Mouse (Mus musculus) left cerebral cortex, adult 9 months (tissue): ENCODE data around the gene Lrpap1.

ENCODE experiments used
- DNase-seq, 2 experiments: peaks; one replicate each; pipeline ENCODE4 v3.0.0; 2022; ENCODE audit warnings: low spot score in 2 of 2

Lrpap1 gene

DNA sequence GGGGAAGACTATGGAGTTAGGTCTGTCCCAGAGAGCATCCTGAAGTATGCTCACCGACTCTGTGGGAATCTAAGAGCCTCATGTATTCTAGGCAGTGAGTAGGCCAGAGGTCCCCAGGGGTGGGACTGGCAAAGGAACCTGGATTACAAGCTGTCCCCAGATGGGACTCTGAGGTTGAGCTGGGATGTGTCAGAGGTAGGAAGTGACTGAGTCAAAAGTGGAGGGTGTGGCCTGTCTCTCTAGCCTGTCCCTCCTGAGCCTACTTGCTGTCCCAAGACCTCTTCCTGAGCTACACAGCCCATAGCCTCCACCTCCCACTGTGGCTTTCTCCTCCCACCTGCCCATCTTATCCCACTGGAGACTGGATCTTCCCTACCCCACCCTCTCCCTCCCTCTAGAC is 47.4 kb downstream of the Lrpap1 start:
- no peak for DNase-seq

DNA sequence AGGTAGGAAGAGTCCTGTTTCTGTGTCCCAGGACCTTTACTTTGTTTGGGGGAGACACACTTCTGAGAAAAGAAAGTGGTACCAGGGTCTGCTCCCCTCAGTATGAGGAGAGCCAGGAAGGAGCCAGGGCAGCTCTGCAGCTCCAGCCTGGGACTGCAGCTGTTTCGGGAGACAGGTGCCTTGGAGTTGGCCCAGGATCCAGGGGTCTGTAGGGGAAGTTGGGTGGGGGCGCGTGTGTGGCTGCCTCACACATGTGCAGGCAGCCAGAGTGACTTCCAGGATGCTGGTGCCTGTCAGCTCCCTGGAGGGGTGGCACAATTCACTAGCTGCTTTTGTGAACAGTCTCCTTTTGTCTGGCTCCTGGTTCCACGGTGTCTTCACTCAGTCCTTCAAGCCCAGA is 48.0 kb downstream of the Lrpap1 start:
- DNase-seq, result no peak

GRCm38 (mm10) chr5:35056604-35057432 is 48.7 kb downstream of the Lrpap1 start, which contains the start of gene Dok7:
Gene Dok7 (plus strand): TSS chr5:35056766.
- peak; percentile 30 to 56 for DNase-seq

DNA sequence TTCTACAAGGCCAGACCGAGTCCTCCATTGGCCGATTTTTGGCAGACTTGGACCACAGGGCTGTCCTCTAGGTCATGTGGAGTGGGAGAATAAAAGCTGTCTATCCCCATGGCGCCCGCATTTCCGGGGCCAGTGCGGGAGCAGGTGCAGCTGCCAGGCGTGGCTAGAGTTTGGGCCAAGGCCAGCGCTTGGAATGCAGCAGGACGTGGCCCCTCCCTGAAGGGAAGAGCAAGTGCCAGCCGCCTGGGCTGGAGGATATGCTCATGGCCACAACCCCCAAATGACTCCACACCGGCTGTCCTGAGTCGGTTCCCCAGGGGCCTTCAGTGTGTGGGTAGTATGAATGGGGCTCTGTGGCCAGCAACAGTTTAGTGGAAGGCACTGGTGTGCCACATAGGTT is 50.5 kb downstream of the Lrpap1 start:
- no peak for DNase-seq

- no peak for DNase-seq
Measured at GRCm38 (mm10) chr5:35054628-35055027, 50.9 kb downstream of the Lrpap1 start.

GRCm38 (mm10) chr5:35050541-35050940 is 55.0 kb downstream of the Lrpap1 start:
- no peak for DNase-seq

GRCm38 (mm10) chr5:35043110-35043451 is 62.5 kb downstream of the Lrpap1 start:
- DNase-seq, result peak; percentile 35 to 89

DNA sequence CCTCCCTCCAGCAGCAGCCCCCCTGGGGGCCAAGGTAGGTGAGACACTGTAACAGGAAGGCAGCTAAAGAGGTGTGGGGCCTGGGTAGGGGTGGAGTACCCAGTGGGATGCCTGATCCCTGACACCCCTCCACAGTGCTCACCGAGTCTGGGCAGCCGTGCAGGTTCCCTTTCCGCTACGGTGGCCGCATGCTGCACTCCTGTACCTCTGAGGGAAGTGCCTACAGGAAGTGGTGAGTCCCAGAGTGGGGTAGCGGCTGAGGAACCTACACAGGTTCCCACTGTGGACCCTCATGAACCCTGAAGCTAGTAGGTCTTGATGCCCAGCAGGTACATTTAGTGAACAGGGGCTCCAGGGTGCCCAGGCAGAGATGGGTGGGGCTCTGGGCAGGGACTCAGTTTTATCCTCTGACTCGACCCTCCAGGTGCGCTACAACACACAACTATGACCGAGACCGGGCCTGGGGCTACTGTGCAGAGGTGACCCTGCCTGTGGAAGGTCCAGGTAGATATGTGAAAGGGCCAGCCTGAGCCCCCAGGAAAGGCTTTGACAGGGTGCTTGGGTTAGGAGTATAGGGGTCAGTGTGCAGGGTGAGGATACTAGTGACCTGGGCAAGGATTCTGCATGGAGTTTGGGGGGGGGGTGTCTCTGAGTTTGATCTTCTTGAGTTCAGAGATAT is 63.0 kb downstream of the Lrpap1 start:
- no peak for DNase-seq
